Mouse (Mus musculus) heart, adult 2 months (tissue): ENCODE measurements around the gene Wasf1. TPM values are rescaled to one million over a fixed set of nuclear protein-coding genes. Genes with fewer than 3 reads are reported as not detected.

ENCODE experiments used
- DNase-seq, 2 experiments: peaks; one replicate each; pipeline ENCODE4 v3.0.0; 2021
- H3K27ac ChIP-seq: fragments of 200-600 bp; 2 replicates; pipeline ENCODE4 v1.8.1; 2022
- H3K27me3 ChIP-seq: fragments of 200-500 bp; 2 replicates; pipeline ENCODE4 v1.6.1; 2012; ENCODE audit warnings: mild to moderate bottlenecking, low read length, inconsistent platforms, mixed read lengths; ENCODE audit not compliant: control insufficient read depth, insufficient read depth
- H3K36me3 ChIP-seq: fragments of 200-500 bp; 2 replicates; pipeline ENCODE4 v1.6.1; 2012; ENCODE audit warnings: low read length, inconsistent platforms; ENCODE audit not compliant: control insufficient read depth, insufficient read depth
- H3K4me1 ChIP-seq: fragments of 200-500 bp; 2 replicates; pipeline ENCODE4 v1.6.1; 2011; ENCODE audit warnings: low read length; ENCODE audit not compliant: control insufficient read depth, insufficient read depth
- H3K4me3 ChIP-seq: fragments of 200-600 bp; 2 replicates; pipeline ENCODE4 v1.8.1; 2022
- H3K79me2 ChIP-seq: fragments of 200-500 bp; replicated peaks from 2 replicates; pipeline ENCODE4 v1.6.1; 2012; ENCODE audit warnings: mild to moderate bottlenecking, inconsistent platforms, low read length, moderate library complexity, mixed read lengths; ENCODE audit not compliant: control insufficient read depth, insufficient read depth
- H3K9ac ChIP-seq: fragments of 200-500 bp; 2 replicates; pipeline ENCODE4 v1.6.1; 2012; ENCODE audit warnings: low read depth, mild to moderate bottlenecking, control low read depth, inconsistent platforms, low read length, mixed read lengths
- CTCF ChIP-seq: fragments of 200-600 bp; IDR thresholded peaks from 2 replicates; pipeline ENCODE4 v1.8.1; 2022; ENCODE audit warnings: antibody characterized with exemption, mild to moderate bottlenecking, moderate library complexity
- EP300 ChIP-seq: fragments of 200-500 bp; IDR thresholded peaks from 2 replicates; pipeline ENCODE4 v1.6.1; 2011; ENCODE audit warnings: low read depth, low read length, control low read depth; ENCODE audit not compliant: insufficient read depth
- POLR2A ChIP-seq: fragments of 200-500 bp; IDR thresholded peaks from 2 replicates; pipeline ENCODE4 v1.6.1; 2011; ENCODE audit warnings: mild to moderate bottlenecking, low read depth, low read length, control low read depth; ENCODE audit not compliant: insufficient read depth
- WGBS: fragments of 180-500 bp; shearing (Covaris S2); methylation state at CpG from one replicate; pipeline ENCODE4 v1.1.7; 2018; 5-methylcytosine and 5-hydroxymethylcytosine counted together
- intact Hi-C: fragments of 180-260 bp; cut with DNase I; formaldehyde crosslinking; loops from one replicate; pipeline ENCODE4 v1.15.1; 2025
- polyA plus RNA-seq: library from polyadenylated mRNA; depleted of rRNA; stranded (reverse); fragments of >200 nt; gene quantifications from 2 replicates; pipeline ENCODE4 v1.2.3, GENCODE M21; 2012; rRNA removed
- total RNA-seq, 2 experiments: library from RNA; stranded (reverse); gene quantifications; 2 replicates each; pipeline ENCODE4 v1.2.3; 2021

Gene Wasf1
- total and polyA plus RNA-seq, 3 experiments, result 0.43 to 0.63 (median 0.53) TPM

DNA sequence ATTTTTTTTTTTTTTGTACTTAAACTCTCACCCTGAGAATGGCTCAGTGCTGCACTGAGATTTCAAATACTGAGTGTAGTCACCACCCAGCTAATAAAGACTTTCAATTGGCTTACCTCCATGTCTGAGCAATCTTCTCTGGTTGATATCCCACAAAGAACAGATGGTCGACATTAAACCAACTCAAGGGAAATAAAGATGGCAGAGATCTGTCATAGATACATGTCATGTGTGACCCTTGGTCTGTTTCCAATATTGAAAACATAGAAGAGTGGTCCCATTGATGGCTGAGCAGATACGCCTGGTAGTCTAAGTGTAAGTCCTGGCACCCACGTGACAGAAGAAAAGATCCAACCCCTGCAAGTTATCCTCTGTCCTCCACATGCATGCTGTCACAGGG lies 101.3 kb downstream of the Wasf1 start:
- intact Hi-C loops, result no loop called here
- H3K4me1 ChIP-seq, result no peaks in the 10 kb centered on the region
- H3K27ac ChIP-seq, result no peak overlapping the region
- no peaks in the 10 kb centered on the region for H3K27me3 ChIP-seq
- no peak overlapping the region for H3K4me3 ChIP-seq
- H3K36me3 ChIP-seq, result no peaks in the 10 kb centered on the region
- 82% methylated on average over 3 of the region's 3 CpGs for WGBS
- no peak for DNase-seq
- H3K9ac ChIP-seq, result no peak overlapping the region
- TF ChIP-seq CTCF (no peak), EP300 (no peak), POLR2A (no peak)
- H3K79me2 ChIP-seq, result no peaks in the 10 kb centered on the region

DNA sequence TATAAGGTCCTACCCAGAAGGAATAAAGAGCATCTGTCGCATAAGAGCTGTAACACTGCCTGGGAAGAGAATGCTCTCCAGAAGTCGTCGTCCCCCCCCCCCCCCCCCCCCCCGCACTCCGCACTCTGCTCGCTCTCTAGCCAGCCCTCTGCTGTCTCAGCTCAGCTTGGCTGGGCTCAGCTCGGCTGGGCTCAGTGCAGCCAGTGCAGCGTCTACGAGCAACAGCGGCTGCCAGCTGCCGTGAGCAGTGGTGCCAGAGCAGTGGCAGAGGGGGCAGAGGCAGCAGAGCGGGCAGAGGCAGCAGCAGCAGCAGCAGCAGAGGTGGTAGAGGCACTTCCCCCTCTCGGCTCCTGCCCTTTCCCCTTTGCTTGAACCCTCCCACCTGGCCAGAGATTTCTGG lies 102.1 kb downstream of the Wasf1 start:
- intact Hi-C loops, result no loop called here

More for the DNA sequence above, 102.1 kb downstream of the Wasf1 start:
- Histone ChIP-seq H3K36me3 (no peaks in the 10 kb centered on the region), H3K79me2 (no peaks in the 10 kb centered on the region), H3K27ac (no peak overlapping the region), H3K27me3 (no peaks in the 10 kb centered on the region), H3K4me3 (no peak overlapping the region), H3K9ac (no peak overlapping the region), H3K4me1 (no peaks in the 10 kb centered on the region)
- 18% methylated on average over 12 of the region's 13 CpGs for WGBS
- DNase-seq, result peak in 1 of 2 experiments; percentile 11
- TF ChIP-seq EP300 (no peak), CTCF (no peak)

Other genes with a start within 250 kb of the Wasf1 start
- 1 to 10 TPM in 1 of 2 experiments, under 1 TPM in 1; 0.89 to 1.2 TPM for gene Mettl24, start 200.2 kb upstream of the Wasf1 start, total RNA-seq
- 1.1 and 1.3 TPM in 2 replicates for gene Mettl24, start 200.2 kb upstream of the Wasf1 start, polyA plus RNA-seq
- gene Cdc40, start 164 bp upstream of the Wasf1 start, total RNA-seq, result 10 to 100 TPM; 18.6 to 19.3 TPM
- gene Cdc40, start 164 bp upstream of the Wasf1 start, polyA plus RNA-seq, result 8.6 and 19.1 TPM in 2 replicates
- gene Gpr6, start 188.8 kb downstream of the Wasf1 start, total RNA-seq, result not detected
- gene Gpr6, start 188.8 kb downstream of the Wasf1 start, polyA plus RNA-seq, result not detected in 2 replicates